Mouse (Mus musculus): ENCODE measurements around the gene Cox5a. TPM values are rescaled to one million over a fixed set of nuclear protein-coding genes. Genes with fewer than 3 reads are reported as not detected.

The Cox5a gene
- polyA plus RNA-seq, 1 experiment = 757 TPM

- TF ChIP-seq POLR2A (IDR thresholded peaks at IDR 0.05; ENCODE audit: low read depth, low read length) = no peak
- no peak for TF ChIP-seq CTCF (conservative IDR thresholded peaks at IDR 0.05; ENCODE audit: insufficient read depth, insufficient read length, low read depth, low read length)
- Histone ChIP-seq H3K4me1 (ENCODE audit: control insufficient read depth, insufficient read depth, low read length) (no peaks in the 10 kb centered on the region; the same call in 1 of the 2 replicates), H3K27ac (ENCODE audit: insufficient read depth, low read depth, low read length) (no peak overlapping the region), H3K27me3 (replicated peaks; ENCODE audit: control insufficient read depth, insufficient read depth, low read length) (no peaks in the 10 kb centered on the region), H3K4me3 (ENCODE audit: insufficient read depth, low read depth, low read length) (no peak overlapping the region), H3K36me3 (ENCODE audit: control insufficient read depth, insufficient read depth, low read length) (peaks cover 2% of the 10 kb centered on the region; the same call in 1 of the 2 replicates)
- WGBS = 55% methylated on average over 3 of the region's 3 CpGs
- no peak for DNase-seq
Observed at GRCm38 (mm10) chr9:57575577-57575976, 54.5 kb downstream of the Cox5a start.

- TF ChIP-seq CTCF (conservative IDR thresholded peaks at IDR 0.05; ENCODE audit: insufficient read depth, insufficient read length, low read depth, low read length) (no peak), POLR2A (IDR thresholded peaks at IDR 0.05; ENCODE audit: low read depth, low read length) (no peak)
- 78% methylated on average over 6 of the region's 6 CpGs for WGBS
- H3K4me3 ChIP-seq (ENCODE audit: insufficient read depth, low read depth, low read length) = no peak overlapping the region
- H3K27ac ChIP-seq (ENCODE audit: insufficient read depth, low read depth, low read length) = no peak overlapping the region
- H3K4me1 ChIP-seq (ENCODE audit: control insufficient read depth, insufficient read depth, low read length) = no peaks in the 10 kb centered on the region; the same call in 1 of the 2 replicates
- H3K36me3 ChIP-seq (ENCODE audit: control insufficient read depth, insufficient read depth, low read length) = peaks cover 2% of the 10 kb centered on the region; the same call in 1 of the 2 replicates
- no peaks in the 10 kb centered on the region for H3K27me3 ChIP-seq (replicated peaks; ENCODE audit: control insufficient read depth, insufficient read depth, low read length)
- DNase-seq = no peak
Observed at GRCm38 (mm10) chr9:57577144-57577849, 56.2 kb downstream of the Cox5a start.

Other genes with a start within 250 kb of the Cox5a start
- gene Ppcdc, start 81.2 kb upstream of the Cox5a start, polyA plus RNA-seq (2012; rRNA removed) = 45.4 and 57.9 TPM in 2 replicates
- 76.4 and 83.5 TPM in 2 replicates for gene Scamp5, start 53.2 kb upstream of the Cox5a start, polyA plus RNA-seq (2012; rRNA removed)
- gene Rpp25, start 17.2 kb upstream of the Cox5a start, polyA plus RNA-seq (2012; rRNA removed) = 0.36 and 0.94 TPM in 2 replicates
- 6.2 and 12.2 TPM in 2 replicates for gene Fam219b, start 16.3 kb downstream of the Cox5a start, polyA plus RNA-seq (2012; rRNA removed)
- 62.4 and 70.4 TPM in 2 replicates for gene Mpi, start 31.5 kb downstream of the Cox5a start, polyA plus RNA-seq (2012; rRNA removed)
- 166 and 187 TPM in 2 replicates for gene Scamp2, start 39.7 kb downstream of the Cox5a start, polyA plus RNA-seq (2012; rRNA removed)
- 26.2 and 26.9 TPM in 2 replicates for gene Ulk3, start 68.2 kb downstream of the Cox5a start, polyA plus RNA-seq (2012; rRNA removed)
- gene Cplx3, start 85.0 kb downstream of the Cox5a start, polyA plus RNA-seq (2012; rRNA removed) = 0.42 and 0.47 TPM in 2 replicates
- gene Lman1l, start 99.5 kb downstream of the Cox5a start, polyA plus RNA-seq (2012; rRNA removed) = 0.08 TPM in 1 of 2 replicates, not detected in the other
- gene Csk, start 132.4 kb downstream of the Cox5a start, polyA plus RNA-seq (2012; rRNA removed) = 30.9 and 42.4 TPM in 2 replicates
- gene Cyp1a2, start 162.4 kb downstream of the Cox5a start, polyA plus RNA-seq (2012; rRNA removed) = 0.07 TPM in 1 of 2 replicates, not detected in the other
- gene Cyp1a1, start 166.7 kb downstream of the Cox5a start, polyA plus RNA-seq (2012; rRNA removed) = 0.97 and 1.0 TPM in 2 replicates
- 7.9 and 8.4 TPM in 2 replicates for gene Edc3, start 187.3 kb downstream of the Cox5a start, polyA plus RNA-seq (2012; rRNA removed)
- 71.1 and 81.0 TPM in 2 replicates for gene Clk3, start 244.6 kb downstream of the Cox5a start, polyA plus RNA-seq (2012; rRNA removed)

Data from kidney, adult 2 months (tissue).